Mouse (Mus musculus): ENCODE data around the gene Sytl1. TPM values are rescaled to one million over a fixed set of nuclear protein-coding genes. Genes with fewer than 3 reads are reported as not detected.

Gene Sytl1
- total and polyA plus RNA-seq, 3 experiments, result 0.08 to 0.31 TPM; not detected in 1

DNA sequence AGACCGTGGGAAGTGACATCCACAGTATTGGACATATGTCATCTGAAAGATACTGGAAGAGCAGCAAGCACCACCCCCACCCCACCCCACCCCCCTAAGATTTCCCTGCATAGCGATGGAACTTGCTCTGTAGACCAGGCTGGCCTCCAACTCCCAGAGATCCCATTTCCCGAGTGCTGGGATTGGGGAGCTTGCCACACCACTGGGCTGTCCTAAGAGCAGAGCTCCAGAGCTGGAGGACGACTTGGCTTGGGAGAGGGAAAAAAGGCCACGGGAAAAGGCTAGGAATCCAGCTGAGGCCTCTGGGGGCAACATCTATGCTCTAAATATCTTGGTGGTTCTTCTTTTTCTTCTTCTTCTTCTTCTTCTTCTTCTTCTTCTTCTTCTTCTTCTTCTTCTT, 28.1 kb downstream of the Sytl1 start:
- Histone ChIP-seq H3K4me1 (ENCODE audit: control insufficient read depth in 1 of 2, insufficient read depth in 2 of 2, low read length in 2 of 2) (peaks cover 0 to 19% of the 10 kb centered on the region in 2 experiments; a peak in 3 of 4 replicates), H3K27me3 (ENCODE audit: control insufficient read depth in 1 of 2, insufficient read depth in 2 of 2, low read length in 2 of 2) (no peaks in the 10 kb centered on the region), H3K79me2 (ENCODE audit: control insufficient read depth, insufficient read depth, low read length, poor library complexity) (no peaks in the 10 kb centered on the region)

DNA sequence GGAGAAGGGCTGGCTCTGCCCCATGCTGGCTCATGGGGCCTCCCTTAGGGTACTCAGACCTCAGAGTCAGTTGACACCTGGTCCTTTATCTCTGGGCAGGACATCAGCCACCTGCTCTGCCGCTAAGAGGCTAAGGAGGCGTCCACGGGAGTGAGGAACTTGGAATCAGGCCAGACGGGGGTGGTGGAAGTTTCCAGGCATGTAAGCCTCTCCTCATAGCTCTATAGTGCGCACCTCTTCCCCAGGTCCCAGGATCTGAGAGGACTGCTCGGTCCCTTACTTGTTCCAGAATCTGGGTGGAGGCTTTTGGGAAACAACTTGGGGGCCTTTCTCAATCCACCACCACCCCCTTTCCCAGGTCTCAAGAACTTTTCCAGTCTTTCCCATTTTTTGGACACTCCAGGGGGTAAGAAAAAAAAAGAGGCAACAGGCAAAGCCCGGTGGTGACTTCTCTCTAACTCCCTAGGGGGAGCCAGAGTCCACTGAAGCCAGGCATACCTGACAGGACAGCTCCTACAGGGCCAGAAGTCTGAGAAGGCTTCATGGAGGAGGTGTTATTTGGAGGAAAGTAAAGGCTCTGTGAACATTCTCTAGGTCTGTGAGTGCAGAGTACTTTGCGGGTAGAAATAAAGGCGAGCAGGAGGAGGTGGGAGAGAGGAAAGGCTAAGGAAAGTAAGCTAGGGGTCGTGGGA, 29.5 kb downstream of the Sytl1 start:
- H3K9ac ChIP-seq (ENCODE audit: control insufficient read depth, low read depth, low read length, poor library complexity, severe bottlenecking), result peak overlapping the region; percentile 17; the same call in 1 of the 2 replicates
- no peaks in the 10 kb centered on the region for H3K27me3 ChIP-seq (ENCODE audit: control insufficient read depth in 1 of 2, insufficient read depth in 2 of 2, low read length in 2 of 2)
- DNase-seq (ENCODE audit: low read depth, low spot score), result peak; percentile 72

More for the DNA sequence above, 28.1 kb downstream of the Sytl1 start:
- H3K9ac ChIP-seq (ENCODE audit: control insufficient read depth, low read depth, low read length, poor library complexity, severe bottlenecking), result no peak overlapping the region
- no peak for DNase-seq (ENCODE audit: low read depth, low spot score)
- H3K4me3 ChIP-seq (ENCODE audit: control insufficient read depth in 1 of 2, insufficient read depth in 1 of 2, low read depth in 2 of 2, low read length in 2 of 2), result no peak overlapping the region
- no peaks in the 10 kb centered on the region for H3K9me3 ChIP-seq (replicated peaks; ENCODE audit: insufficient read depth, low read length)
- no peak overlapping the region for H3K27ac ChIP-seq (ENCODE audit: control insufficient read depth, low read depth, low read length)
- TF ChIP-seq MXI1 (IDR thresholded peaks at IDR 0.05; ENCODE audit: low read depth, low read length) (no peak), ZNF384 (IDR thresholded peaks at IDR 0.05; ENCODE audit: low read depth, low read length) (no peak), JUND (IDR thresholded peaks at IDR 0.05; ENCODE audit: low read depth, low read length) (no peak), UBTF (IDR thresholded peaks at IDR 0.05; ENCODE audit: borderline replicate concordance, insufficient read depth, low read depth, low read length) (no peak), NELFE (IDR thresholded peaks at IDR 0.05; ENCODE audit: low read depth, low read length) (no peak), KAT2A (conservative IDR thresholded peaks at IDR 0.05; ENCODE audit: low read depth, low read length) (no peak), USF2 (IDR thresholded peaks at IDR 0.05; ENCODE audit: borderline replicate concordance in 1 of 2, insufficient read depth in 1 of 2, low read depth in 1 of 2, low read length in 2 of 2) (no peak), HCFC1 (IDR thresholded peaks at IDR 0.05; ENCODE audit: low read depth, low read length) (no peak), SIN3A (IDR thresholded peaks at IDR 0.05; ENCODE audit: low read length) (no peak), GATA1 (IDR thresholded peaks at IDR 0.05; ENCODE audit: low read depth, low read length) (no peak), ZMIZ1 (IDR thresholded peaks at IDR 0.05; ENCODE audit: low read depth, low read length) (no peak), TAL1 (IDR thresholded peaks at IDR 0.05; ENCODE audit: low read length) (no peak), POLR2AphosphoS5 (IDR thresholded peaks at IDR 0.05; ENCODE audit: borderline replicate concordance, low read depth, low read length) (no peak), CTCF (IDR thresholded peaks at IDR 0.05 in 2 of 3, conservative IDR thresholded peaks at IDR 0.05 in 1 of 3; ENCODE audit: control insufficient read depth in 1 of 3, insufficient read depth in 1 of 3, low read depth in 2 of 3, low read length in 3 of 3, poor library complexity in 1 of 3, severe bottlenecking in 1 of 3) (no peak)
- peaks cover 0 to 9% of the 10 kb centered on the region in 2 experiments; a peak in 1 of 4 replicates for H3K36me3 ChIP-seq (ENCODE audit: control insufficient read depth in 1 of 2, insufficient read depth in 2 of 2, low read length in 2 of 2)

More for the DNA sequence above, 29.5 kb downstream of the Sytl1 start:
- no peak overlapping the region for H3K4me3 ChIP-seq (ENCODE audit: control insufficient read depth in 1 of 2, insufficient read depth in 1 of 2, low read depth in 2 of 2, low read length in 2 of 2)
- H3K79me2 ChIP-seq (ENCODE audit: control insufficient read depth, insufficient read depth, low read length, poor library complexity), result no peaks in the 10 kb centered on the region
- peaks cover 0 to 5% of the 10 kb centered on the region in 2 experiments; a peak in 1 of 4 replicates for H3K36me3 ChIP-seq (ENCODE audit: control insufficient read depth in 1 of 2, insufficient read depth in 2 of 2, low read length in 2 of 2)
- H3K9me3 ChIP-seq (replicated peaks; ENCODE audit: insufficient read depth, low read length), result no peaks in the 10 kb centered on the region
- H3K27ac ChIP-seq (ENCODE audit: control insufficient read depth, low read depth, low read length), result no peak overlapping the region
- H3K4me1 ChIP-seq (ENCODE audit: control insufficient read depth in 1 of 2, insufficient read depth in 2 of 2, low read length in 2 of 2), result peaks cover 0 to 8% of the 10 kb centered on the region in 2 experiments; a peak in 3 of 4 replicates
- TF ChIP-seq RAD21 (IDR thresholded peaks at IDR 0.05; ENCODE audit: low read depth, low read length) (peak; percentile 89), CTCF (IDR thresholded peaks at IDR 0.05 in 2 of 3, conservative IDR thresholded peaks at IDR 0.05 in 1 of 3; ENCODE audit: control insufficient read depth in 1 of 3, insufficient read depth in 1 of 3, low read depth in 2 of 3, low read length in 3 of 3, poor library complexity in 1 of 3, severe bottlenecking in 1 of 3) (peak; percentile 51 to 86 (median 82)), ZMIZ1 (IDR thresholded peaks at IDR 0.05; ENCODE audit: low read depth, low read length) (no peak), GATA1 (IDR thresholded peaks at IDR 0.05; ENCODE audit: low read depth, low read length) (no peak), MAZ (IDR thresholded peaks at IDR 0.05; ENCODE audit: low read depth, low read length) (0 out of 2 replicates have a peak, but pooled peaks have one; percentile 35), SIN3A (IDR thresholded peaks at IDR 0.05; ENCODE audit: low read length) (peak; percentile 44; the same call in 1 of the 2 replicates), POLR2A (IDR thresholded peaks at IDR 0.05; ENCODE audit: control insufficient read depth in 1 of 2, insufficient read depth in 1 of 2, low read depth in 1 of 2, low read length in 2 of 2, poor library complexity in 1 of 2) (no peak), TAL1 (IDR thresholded peaks at IDR 0.05; ENCODE audit: low read length) (peak; percentile 57), TCF12 (IDR thresholded peaks at IDR 0.05; ENCODE audit: low read depth, low read length) (peak; percentile 72), MEF2A (IDR thresholded peaks at IDR 0.05; ENCODE audit: extremely low read depth, insufficient replicate concordance, low read depth, low read length, poor library complexity, severe bottlenecking) (no peak), ZKSCAN1 (IDR thresholded peaks at IDR 0.05; ENCODE audit: low read depth, low read length) (peak; percentile 74; the same call in 1 of the 2 replicates), ETS1 (IDR thresholded peaks at IDR 0.05; ENCODE audit: low read depth, low read length) (peak; percentile 42; the same call in 1 of the 2 replicates), MYB (IDR thresholded peaks at IDR 0.05; ENCODE audit: low read depth, low read length) (no peak), ZC3H11A (IDR thresholded peaks at IDR 0.05; ENCODE audit: low read depth, low read length) (peak; percentile 87), BHLHE40 (IDR thresholded peaks at IDR 0.05; ENCODE audit: borderline replicate concordance, low read depth, low read length) (no peak), EP300 (IDR thresholded peaks at IDR 0.05; ENCODE audit: low read depth in 1 of 2, low read length in 2 of 2) (peak; percentile 56 to 66), SMC3 (IDR thresholded peaks at IDR 0.05; ENCODE audit: low read depth, low read length) (peak; percentile 85), MXI1 (IDR thresholded peaks at IDR 0.05; ENCODE audit: low read depth, low read length) (no peak), ZNF384 (IDR thresholded peaks at IDR 0.05; ENCODE audit: low read depth, low read length) (peak; percentile 82), NELFE (IDR thresholded peaks at IDR 0.05; ENCODE audit: low read depth, low read length) (no peak), NRF1 (IDR thresholded peaks at IDR 0.05; ENCODE audit: insufficient read depth, low read depth, low read length, poor library complexity, severe bottlenecking) (no peak), MAX (IDR thresholded peaks at IDR 0.05; ENCODE audit: low read length) (0 out of 2 replicates have a peak, but pooled peaks have one; percentile 20), GABPA (IDR thresholded peaks at IDR 0.05; ENCODE audit: low read depth, low read length) (no peak)
